Mouse (Mus musculus) liver, postnatal 0 days (tissue): ENCODE measurements at regions not wholly inside any gene's neighbourhood (a gene's known extent, or its start where the extent isn't known, plus 50 kb on each side); places are given as distances from the start of the nearest gene placed in this dataset.

ENCODE experiments used
- CTCF ChIP-seq: sonication (generic); IDR thresholded peaks from 2 replicates; pipeline ENCODE4 v1.5.1; 2016; ENCODE audit warnings: antibody characterized with exemption, low read depth
- EP300 ChIP-seq: IDR thresholded peaks from 2 replicates; pipeline ENCODE4 v1.6.1; 2016; ENCODE audit warnings: antibody characterized with exemption, low read depth, mild to moderate bottlenecking

DNA sequence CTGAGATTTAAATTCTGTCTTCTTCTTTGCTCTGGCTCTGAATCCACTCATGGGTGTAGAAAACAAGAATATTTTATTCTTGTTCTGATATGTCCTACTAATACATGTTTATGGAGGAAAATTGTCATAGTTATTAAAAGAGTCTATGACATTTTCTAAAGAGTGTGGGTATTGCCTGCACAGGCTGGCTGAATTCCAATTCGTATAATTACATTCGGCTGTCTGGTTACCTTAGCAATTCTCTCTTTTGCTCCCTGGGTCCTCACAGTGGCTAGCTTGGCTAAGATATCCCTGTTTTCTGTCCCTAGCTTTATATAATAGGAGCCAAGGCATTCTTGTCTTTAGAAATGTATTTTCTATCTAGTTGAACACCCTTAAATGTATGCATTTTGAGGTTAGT, 218.5 kb upstream of the Dnajc19 start:
- TF ChIP-seq EP300 (no peak), CTCF (no peak)
